Mouse (Mus musculus) thymus, adult 18-20 months (tissue): Measurements from ENCODE around the gene Clip2.

Experiments
- DNase-seq, 2 experiments: peaks; one replicate each; pipeline ENCODE4 v3.0.0; 2022; ENCODE audit warnings: mixed read lengths in 2 of 2

Gene Clip2

DNA sequence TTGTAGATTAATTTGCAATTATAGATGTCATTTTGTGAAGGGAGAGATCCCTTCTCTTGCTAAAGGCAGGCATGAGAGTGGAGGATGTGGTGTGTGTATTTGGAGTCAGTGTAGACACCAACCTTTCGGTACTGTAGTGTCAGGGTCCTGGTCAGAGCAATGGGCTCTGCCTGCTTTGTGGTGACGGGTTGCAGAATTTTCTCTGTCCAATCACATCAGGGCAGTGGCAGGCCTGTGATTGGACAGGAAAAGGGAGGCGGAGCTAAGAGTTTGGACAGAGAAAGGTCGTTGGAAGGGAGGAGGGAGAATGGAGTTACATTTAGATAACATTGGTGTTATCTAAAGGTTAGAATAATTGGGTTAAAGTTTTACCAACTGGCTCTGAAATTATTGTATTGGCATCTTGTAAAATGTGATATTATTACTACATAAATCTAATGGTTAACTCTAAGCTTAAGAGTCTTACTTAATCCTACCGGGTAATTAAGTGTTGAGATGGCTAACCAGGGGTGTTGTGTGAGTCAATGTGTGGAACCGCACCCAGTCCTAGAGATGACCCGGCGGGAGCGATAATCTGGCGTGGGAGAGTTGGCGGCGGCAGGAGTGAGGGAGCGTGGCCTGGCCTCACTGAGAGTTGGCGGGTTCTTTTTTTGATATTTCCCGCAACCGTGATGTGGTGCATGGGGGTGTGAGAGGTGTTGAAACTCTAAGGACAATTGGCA lies 8.4 kb upstream of the Clip2 start:
- DNase-seq = no peak

DNA sequence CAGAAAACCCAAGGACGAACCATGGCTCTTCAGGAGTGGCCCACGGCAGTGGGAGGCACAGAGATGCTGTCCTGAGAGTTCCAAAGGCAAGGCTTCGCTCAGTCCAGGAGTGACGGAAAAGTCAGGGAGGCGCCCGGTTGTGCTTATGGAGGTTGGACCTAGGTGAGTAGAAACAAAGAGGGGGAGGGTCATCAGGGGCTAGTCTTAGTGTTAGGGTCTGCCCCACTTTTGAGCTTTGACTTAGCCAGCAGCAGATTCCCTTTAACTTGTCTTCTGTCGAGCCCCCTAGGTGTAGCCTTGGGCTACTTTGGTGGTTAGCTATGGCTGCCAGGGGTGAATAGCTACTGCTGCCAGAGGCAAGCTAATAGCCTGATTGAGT lies 7.8 kb upstream of the Clip2 start, which contains the start of gene Syna:
Gene Syna (minus strand): TSS at position 101 of the 379 bp plus-strand sequence.
- no peak for DNase-seq

DNA sequence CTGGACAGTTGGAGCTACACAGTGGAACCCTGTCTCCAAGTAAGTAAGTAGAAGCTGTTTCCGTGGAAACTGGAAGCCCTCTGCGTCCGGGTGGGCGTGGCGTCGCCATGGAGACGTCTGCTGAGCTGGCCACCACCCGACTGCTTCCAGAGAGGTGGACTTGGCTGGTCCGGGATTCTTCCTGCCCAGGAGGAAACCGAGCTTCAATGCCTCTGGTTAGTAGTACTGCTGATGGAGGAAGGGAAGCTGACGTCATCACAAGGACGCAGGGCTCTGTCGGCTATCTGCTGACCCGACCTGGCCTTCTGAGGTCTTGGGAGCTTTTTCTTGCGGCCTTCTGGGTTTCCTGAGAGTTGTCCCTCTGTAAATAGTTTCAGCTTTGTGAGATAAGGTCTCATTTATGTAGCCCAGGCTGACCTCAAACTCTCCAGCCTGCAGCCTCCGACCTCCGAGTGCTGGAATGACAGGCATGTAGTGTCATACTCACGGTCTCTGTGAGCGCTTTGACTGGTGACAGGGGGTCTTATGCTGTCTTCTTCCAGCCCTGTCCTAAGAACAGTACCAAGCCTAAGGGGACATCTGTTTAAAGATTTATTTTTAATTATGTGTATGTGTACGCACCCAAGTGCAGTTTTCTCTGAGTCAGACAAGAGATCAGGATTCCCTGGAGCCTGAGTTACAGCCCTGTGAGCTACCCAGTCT lies 3.4 kb upstream of the Clip2 start:
- DNase-seq = peak in 1 of 2 experiments; percentile 18

DNA sequence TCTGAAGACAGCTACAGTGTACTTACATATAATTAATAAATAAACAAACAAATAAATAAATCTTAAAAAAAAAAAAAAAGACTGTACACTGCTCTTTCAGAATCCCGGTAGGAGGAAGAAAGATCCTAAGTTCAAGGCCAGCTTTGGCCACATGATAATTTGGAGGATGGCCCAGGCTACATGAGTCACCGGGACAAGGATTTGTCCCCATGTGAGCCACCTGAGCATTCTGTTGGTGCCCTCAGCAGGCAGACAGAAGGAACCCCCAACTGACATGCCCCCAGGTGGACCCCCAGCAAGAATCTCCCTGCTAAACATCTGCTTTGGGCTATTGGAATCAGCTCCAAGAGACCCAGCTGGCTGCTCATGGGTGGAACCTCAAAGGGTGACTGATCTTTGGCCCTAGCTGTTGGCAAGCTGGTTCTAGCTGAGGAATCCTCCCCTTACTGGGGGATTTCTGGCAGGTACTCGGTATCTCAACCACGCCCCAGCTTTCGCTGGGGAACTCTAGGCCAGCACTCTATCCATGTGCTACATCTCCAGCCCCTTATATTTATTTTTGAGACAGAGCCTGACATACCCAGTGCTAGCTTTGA lies 1.8 kb upstream of the Clip2 start:
- DNase-seq = no peak

DNA sequence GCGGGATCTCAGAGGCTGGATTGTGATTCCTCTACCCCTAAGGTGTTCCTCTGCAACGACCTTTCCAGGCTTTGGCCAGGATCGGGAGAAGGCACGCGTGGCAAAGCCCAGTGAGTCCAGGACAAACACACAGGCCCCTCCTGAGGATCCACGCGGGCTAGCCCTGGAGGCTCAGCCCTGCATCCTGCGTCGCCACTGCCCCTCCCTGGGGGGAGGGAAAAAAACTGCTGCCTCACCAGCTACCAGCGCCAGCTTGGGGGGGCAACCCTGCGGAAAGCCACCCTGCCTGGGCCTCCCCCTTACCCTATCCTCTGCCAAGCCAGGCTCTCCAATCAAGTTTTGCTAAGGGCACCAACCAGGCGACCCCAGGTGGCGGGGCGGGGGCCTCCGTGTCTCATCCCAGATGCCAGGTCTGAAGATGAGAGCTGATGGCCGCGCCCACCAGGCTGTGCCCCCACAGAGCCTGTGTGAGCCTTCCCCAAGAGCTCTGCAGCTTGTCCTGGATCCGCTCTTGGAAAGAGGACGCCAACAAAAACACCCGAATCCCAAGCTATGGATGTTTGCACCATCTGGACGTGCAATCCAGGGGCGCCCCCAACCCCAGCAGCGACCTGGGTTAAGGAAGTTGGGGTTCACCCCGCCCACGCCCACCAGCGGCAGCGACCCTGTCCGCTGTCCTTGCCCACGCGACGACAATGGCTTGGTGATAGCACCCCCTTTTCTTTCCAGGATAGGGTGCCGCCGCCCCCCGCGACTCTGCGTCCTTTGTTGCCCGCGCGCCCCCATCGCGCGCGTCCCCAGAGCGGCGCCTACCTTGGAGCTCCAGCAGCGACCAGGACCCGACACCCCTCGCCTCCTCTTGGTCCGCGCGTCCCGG lies 763 bp downstream of the Clip2 start:
- peak; percentile 32 to 52 for DNase-seq

DNA sequence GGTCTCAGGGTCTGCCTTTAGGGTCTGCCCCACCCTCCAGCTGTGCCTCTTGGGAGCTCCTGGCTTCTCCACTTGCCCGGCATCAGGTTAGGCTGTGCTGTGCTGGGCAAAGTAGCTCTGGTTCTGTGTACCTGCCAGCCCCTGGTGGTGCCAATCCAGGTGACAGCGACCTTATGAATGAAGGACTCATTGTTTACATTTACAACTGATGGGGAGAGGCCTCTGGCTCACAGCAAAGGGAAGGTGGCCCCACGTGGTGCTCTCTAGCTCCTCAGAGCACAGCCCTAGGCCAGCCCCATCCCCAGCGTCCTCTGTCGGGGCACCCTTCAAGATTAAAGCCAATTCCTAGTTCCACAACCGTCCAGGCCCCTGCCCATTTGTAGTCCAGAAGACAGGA lies 1.4 kb downstream of the Clip2 start:
- DNase-seq = peak in 1 of 2 experiments; percentile 15

DNA sequence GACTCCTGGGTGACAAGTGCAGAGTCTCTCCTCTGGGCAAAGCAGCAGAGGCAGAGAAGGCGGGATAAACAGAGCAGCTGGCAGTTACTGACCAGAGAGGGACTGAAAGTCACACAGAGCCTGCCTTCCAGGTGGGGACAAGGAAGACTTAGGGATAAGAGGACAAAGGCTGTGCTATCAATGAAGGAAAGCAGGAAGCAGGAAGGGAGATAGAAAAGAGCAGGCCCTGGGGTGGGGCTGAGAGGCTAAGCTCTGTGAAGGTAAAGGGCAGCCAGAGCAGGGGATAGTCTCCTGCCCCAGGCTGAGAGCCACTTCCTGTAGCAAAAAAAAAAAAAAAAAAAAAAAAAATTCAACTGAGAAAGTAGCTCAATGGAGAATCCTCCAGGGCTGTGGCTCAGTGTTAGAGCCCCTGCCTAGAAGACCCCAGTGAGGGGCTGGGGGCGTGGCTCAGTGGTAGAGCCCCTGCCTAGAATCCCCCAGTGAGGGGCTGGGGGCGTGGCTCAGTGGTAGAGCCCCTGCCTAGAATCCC lies 2.5 kb downstream of the Clip2 start:
- DNase-seq = no peak

DNA sequence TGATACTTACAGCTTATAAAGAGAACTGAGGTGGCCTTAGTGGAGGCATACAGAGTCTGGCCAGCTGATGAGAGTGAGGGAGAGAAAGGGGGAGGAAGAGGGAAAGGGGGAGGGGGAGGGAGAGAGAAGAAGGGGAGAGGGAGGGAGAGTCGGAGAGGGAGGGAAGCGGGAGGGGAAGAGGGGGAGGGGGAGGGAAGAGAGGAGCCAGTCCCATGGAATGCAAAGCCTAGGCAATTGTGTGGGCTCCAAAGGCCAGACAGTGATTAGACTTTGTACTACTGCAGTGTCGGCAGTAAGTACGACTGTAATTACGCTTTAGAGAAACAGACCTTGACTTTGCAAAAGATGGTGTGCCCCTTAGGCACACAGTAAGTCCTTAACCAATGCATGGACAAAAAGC lies 3.9 kb downstream of the Clip2 start:
- DNase-seq = no peak

DNA sequence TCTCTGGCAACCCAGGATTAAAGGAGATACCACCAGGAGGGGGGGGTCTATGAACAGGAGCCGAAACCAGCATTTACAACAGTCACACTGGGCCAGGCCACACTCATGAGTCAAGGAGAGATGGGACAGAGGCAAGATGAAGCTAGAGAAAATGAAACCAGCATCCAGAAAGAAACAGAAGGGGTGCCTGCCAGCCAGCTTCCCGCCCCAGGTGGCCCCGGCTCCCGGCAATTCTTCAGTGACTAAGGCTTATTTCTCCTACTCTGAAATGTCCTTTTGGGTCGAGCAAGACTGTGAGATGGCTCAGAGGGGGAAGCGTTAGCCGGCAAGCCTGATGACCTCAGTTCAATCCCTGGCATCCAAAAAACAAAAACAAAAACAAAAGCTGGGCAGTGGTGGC lies 5.4 kb downstream of the Clip2 start:
- no peak for DNase-seq

DNA sequence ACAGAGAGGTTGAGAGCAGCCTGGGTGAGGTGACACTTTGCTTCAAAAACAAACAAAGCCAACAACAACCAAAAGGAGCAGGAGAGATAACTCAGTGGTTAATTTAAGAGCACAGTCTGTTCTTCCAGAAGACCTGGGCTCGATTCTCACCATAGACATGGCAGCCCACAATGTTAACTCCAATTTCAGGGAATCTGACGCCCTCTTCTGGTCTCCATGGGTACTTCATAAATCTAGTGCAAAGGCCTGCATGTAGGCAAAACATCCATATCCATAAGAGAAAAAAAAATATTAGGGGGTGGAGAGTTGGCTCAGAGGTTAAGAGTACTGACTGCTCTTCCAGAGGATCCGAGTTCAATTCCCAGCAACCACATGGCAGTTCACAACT lies 7.0 kb downstream of the Clip2 start:
- no peak for DNase-seq

DNA sequence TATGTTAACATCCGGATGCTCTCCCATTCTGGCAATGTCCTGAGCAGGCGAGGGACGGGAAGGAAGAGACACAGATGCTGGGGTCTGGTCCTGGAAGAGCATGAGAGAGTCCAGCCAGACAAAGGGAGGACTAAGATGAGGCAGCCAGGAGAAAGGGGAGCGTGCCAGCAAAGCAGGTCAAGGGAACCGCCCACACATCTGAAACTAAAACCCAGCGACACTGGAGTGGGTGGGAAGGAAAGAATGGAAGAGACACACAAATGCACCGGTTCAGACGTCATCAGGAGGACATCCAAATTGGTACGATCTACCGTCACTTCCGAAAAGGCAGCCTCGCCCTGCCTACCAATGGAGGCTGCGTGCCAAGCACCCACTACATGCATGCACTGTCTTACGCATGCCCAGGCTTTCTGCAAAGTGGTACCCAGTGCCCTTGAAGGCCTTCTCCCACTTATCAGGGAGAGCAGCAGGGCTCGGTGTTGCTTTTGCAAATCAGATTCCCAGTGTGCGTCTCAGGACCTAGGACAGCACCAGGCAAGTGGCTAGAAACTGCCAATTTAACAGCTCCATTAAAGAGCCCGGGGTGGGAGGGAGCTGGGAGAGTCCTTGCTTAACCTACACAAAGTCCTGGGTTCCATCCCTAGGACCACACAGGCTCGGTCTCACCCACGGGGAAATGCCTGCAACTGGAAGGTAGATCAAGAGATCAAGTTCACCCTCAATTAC lies 7.6 kb downstream of the Clip2 start:
- no peak for DNase-seq

DNA sequence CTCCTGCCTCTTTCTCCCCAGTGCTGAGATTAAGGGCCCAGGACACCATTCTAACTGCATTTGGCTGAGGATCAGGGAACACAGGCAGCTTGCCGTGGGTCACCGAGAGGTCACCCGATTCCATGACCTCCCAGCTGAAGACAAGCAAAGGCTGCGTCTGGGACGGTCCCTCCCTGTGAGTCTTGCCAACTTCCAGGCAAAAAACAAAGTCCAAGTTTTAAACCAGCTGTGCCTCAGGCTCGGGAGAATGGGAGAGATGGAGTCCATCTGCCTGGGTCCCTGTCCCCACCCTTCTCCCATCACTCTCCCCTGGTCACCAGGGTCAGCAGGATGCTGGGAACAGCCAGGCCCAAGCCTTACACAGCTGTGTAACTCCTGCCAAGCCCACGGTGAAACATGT lies 10.6 kb downstream of the Clip2 start:
- no peak for DNase-seq

DNA sequence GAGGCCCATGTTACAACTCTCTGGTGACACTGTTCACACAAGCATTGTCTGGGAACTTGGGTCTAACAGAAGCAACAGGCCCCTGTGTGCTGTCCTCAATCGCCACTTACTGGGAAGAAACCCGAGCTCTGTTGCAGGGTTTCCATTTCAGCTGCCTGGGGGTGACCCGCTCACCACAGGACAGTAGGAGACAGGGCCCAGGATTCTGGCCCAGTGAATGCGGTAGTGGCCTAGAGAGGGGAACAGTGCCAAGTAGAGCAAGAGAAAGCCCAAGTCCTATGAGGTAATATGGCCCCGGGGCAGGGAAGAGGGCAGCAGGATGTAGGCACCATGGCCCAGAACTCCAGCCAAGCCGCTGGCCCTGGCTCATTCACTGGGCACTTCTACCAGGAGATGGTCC lies 11.4 kb downstream of the Clip2 start:
- DNase-seq = no peak

DNA sequence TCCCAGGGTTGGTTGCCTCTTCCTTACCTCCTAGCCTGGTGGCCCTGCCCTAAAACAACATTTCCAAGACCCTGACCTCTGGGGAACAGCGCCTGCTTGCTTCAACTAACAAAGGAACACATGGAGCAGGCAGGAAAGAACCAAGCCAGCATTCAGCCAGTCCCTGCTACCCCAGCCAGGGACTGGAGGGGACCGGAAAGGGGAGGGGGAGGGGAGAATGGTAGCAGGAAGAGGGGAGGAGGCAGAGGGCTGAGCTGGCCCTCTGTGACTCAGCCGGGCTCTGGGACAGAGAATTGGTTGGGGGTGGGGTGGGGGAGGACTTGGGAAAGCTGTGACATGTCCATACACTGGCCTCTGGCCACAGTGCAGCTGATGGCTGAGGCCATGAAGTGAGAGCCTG lies 12.3 kb downstream of the Clip2 start:
- DNase-seq = peak; percentile 58 to 60

DNA sequence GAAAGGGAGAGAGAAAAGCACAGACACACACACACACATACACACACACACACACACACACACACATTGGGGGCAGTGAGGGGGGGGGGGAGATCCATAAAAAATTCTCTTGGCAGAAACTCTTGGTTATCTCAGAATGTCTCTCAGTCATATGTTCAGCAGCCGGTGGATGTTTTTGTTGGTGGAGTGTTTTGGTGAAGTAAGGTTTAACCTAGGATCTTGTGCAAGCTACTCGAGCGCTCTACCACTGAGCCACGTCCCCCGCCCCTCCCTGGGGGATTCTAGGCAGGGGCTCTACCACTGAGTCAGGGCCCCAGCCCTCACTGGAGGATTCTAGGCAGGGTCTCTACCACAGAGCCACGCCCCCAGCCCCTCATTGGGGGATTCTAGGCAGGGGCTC lies 16.2 kb downstream of the Clip2 start:
- no peak for DNase-seq

DNA sequence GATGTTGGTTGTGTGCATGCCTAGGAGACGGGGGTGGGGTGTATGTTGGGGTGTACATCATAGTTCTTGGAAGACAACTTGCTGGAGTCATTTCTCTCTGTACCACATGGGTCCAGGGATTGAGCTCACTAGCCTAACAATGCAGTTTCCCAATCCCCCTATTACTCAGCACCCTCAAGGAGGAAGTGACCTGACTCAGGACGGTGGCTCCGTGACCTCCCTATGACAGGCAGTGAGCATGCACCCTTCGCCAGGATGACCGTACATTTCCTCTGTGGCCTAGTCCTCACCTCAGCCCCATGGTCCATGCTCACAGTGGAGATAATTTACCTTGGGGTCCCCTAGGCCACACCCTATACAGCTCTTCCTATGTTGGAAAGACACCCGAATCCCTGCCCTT lies 19.8 kb downstream of the Clip2 start:
- no peak for DNase-seq

DNA sequence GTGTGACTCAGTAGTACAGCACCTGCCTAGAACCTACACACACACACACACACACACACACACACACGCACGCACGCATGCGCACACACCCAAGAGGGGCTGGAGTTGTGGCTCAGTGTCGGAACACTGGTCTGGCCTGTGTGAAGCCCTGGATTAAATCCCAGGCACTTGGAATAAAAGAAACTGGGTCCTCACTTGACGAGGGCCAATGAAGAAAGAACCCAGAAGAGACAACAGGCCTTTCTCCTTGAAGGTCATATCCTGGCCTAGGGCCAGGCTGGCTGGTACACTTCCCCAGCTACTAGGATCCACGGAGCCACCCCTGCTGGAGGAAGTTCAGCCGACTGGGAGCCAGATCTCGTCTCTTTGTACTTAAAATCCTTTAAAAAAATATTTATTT lies 20.6 kb downstream of the Clip2 start:
- no peak for DNase-seq

DNA sequence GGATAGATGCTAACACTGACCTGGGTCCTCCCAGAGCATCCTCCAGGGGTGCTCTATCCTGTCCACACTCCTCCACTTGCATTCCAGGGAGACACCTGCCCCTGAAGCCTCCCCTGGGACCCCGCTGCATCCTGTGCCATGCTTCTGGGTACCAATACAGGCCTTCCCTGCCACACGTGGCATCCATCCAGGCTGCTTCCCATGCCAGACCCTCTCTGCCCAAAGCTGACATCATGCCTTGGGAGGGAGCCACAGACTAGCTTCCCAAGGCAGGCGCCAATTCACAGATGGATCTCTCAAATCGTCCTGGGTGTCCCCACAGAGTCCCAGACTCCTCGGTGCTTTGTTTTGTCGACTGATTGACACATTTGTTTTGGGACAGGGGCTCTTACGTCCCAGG lies 21.4 kb downstream of the Clip2 start:
- DNase-seq = no peak

DNA sequence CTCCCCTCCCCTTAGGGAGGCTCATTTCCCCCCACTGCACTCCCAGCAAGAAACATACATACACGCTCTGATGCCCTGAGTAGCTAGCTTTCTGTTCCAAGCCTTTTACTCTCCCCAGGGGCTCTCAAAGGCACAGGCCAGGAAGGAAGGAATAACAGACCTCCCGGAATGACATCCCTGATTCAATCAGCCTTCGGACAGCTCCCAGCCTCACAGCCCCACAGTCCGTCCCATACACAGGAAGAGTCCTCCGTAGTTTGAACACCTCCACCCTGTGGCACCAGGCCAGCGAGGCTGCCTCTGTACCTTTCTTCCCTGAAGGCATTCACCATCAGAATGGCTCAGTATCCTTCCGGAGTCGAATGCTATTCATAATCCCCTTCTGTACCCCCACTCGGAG lies 23.7 kb downstream of the Clip2 start:
- no peak for DNase-seq

DNA sequence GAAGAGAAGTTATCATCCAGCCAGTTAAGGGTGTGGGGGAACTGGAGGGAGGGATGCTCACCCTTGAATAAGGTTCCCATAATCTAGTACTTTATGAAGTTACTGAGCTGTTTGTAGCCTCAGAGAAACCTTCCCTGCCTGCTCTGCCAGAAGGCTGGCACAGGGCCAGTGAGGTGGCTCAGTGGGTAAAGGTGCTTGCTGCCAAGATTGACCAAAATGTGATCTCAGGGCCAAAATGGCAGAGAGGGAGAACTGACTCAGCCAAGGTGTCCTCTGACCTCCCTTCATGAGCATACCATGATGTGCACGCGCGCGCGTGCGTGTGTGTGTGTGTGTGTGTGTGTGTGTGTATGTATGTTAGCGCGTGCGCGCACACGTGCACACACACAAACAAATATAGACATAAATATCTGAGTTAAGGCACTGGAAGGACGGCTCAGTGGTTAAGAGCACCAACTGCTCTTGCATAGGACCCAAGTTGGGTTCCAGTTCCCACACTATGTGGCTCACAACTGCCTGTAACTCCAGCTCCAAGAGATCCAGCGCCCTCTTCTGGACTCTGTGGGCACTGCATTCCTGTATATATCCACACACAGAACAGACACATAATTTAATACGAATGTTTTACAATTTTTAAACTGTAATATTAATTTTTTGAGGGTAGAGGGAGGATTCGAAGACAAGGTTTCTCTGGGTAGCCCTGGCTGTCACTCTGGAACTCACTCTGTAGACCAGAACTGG lies 26.1 kb downstream of the Clip2 start:
- no peak for DNase-seq

DNA sequence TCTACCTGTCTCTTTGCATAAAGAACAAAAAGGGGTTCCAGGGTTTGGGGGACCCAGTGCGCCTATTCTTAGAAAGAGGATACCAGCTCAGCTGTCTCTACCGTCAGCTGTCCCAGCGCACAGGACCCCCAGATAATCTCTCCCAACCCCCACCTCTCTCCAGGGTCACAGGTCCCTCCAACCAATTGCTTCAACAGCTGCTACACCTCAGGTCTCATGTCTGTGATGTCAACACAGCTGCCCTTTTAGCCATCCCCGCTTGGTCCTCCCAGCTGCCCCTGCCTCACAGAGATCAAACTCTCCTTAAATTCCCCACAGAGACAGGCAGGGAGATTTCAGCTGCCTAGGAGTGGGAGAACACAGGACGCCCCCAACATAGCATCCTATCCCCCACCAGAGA lies 28.5 kb downstream of the Clip2 start:
- DNase-seq = no peak

DNA sequence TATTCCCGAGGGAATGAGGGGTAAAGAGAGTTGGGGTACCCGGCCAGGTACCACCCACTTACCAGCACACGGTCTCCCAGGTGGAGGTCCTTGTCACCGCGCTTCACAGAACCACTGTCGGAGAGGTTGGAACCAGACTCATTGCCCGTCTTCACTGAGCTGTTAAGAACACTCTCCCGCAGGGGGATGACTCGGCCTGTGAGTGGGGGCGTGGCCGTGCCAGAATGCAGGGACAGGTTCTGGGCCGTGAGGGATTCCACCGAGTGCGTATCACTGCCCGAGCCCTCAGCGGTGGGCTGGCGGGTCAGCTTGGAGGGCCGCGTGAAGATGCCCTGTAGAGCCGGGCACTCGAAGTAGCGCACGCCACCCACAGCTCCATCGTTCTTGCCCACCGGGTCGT lies 29.7 kb downstream of the Clip2 start:
- no peak for DNase-seq
